Mouse (Mus musculus) small intestine, adult 2 months (tissue): ENCODE data around the gene Jak1.

Experiments
- CTCF ChIP-seq: fragments of 200-500 bp; IDR thresholded peaks from 2 replicates; pipeline ENCODE4 v1.5.1; 2012; ENCODE audit warnings: low read depth, mild to moderate bottlenecking, control low read depth, inconsistent platforms, low read length, moderate library complexity, mixed read lengths; ENCODE audit not compliant: insufficient replicate concordance, insufficient read length; ENCODE audit errors: extremely low read depth
- POLR2A ChIP-seq: fragments of 200-500 bp; IDR thresholded peaks from 2 replicates; pipeline ENCODE4 v1.6.1; 2012; ENCODE audit warnings: low read depth, mild to moderate bottlenecking, control low read depth, inconsistent platforms, low read length, moderate library complexity

GRCm38 (mm10) chr4:101230621-101231020 lies 34.5 kb downstream of the Jak1 start:
- TF ChIP-seq CTCF (no peak), POLR2A (no peak)
